Mouse (Mus musculus) heart, adult 8-10 months (tissue): ENCODE data around the gene Gm3424. TPM values are rescaled to one million over a fixed set of nuclear protein-coding genes. Genes with fewer than 3 reads are reported as not detected.
"Not testable (repeated sequence)": the region's sequence is repeated elsewhere in the genome, so short reads cannot be mapped to it uniquely, and the experiment has no call there.

Experiments
- DNase-seq: peaks from one replicate; pipeline ENCODE4 v3.0.0; 2022; ENCODE audit warnings: low spot score
- total RNA-seq, 4 experiments: library from RNA; stranded (reverse); gene quantifications; 2 replicates each; pipeline ENCODE4 v1.2.4; 2022

The Gm3424 gene
- not detected for total RNA-seq

- not testable (repeated sequence) for DNase-seq
Observed at GRCm38 (mm10) chr14:5830229-5830628, at the start of gene Gm3424. Gene Gm3424, minus strand, starts transcription at chr14:5830329.

DNA sequence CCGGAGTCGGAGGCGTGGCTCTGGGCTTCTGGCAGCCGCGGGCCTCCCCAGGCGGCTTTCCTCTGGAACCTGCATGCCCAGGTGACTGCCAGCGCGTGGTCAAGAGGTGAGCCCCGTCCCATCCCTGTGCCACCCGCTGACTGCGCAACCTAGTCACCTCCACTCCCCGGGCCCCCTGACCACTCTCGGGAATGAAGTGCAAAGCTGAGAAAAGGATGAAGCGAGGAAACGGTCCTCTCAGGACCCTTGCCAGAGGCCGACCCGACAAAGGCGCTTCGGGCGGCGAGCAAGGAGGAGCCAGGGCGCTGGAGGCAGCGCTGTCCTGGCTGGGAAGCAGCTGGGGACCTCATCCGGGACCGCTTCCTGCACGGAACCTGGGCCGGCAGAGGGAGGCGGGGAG lies 49.7 kb upstream of the Gm3424 start:
- not testable (repeated sequence) for DNase-seq

GRCm38 (mm10) chr14:5879136-5879535 lies 49.0 kb upstream of the Gm3424 start:
- not testable (repeated sequence) for DNase-seq

- DNase-seq, result not testable (repeated sequence)
Observed at GRCm38 (mm10) chr14:5855911-5856310, 25.8 kb upstream of the Gm3424 start.

GRCm38 (mm10) chr14:5812699-5813356 lies 17.3 kb downstream of the Gm3424 start:
- DNase-seq, result not testable (repeated sequence)

DNA sequence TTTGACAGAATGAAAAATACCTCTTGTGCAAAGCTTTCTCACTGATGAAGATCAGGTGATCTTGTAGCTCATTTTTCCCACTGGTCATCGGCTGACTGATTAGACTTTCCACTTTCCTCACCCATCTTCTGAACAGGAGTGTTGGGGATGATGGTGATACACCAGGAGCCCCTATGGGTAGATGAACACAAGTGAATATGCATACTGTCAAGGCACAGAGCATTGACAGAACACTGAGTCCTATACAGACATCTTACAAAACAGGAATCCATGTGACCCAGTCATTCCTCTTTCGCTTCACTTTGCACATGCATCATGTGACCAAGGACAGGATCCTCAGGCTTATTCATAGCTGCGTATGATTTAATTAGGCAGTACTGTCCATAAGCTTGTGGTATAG lies 22.2 kb downstream of the Gm3424 start, which contains the start of gene Gm3383:
Gene Gm3383, minus strand, starts transcription at position 101 of the 400 bp plus-strand sequence.
- DNase-seq, result not testable (repeated sequence)

Other genes starting within 250 kb of the Gm3424 start
- gene Gm8265, start 197.3 kb downstream of the Gm3424 start, total RNA-seq, result not detected
- not detected for gene Gm9603, start 142.9 kb downstream of the Gm3424 start, total RNA-seq
- under 1 TPM in 1 of 4 experiments, not detected in 3; 0.54 TPM for gene Gm3373, start 88.8 kb downstream of the Gm3424 start, total RNA-seq
- under 1 TPM in 3 of 4 experiments, not detected in 1; 0.30 to 0.63 (median 0.37) TPM for gene Gm3383, start 22.3 kb downstream of the Gm3424 start, total RNA-seq
- under 1 TPM in 1 of 4 experiments, not detected in 3; 0.25 TPM for gene Gm8237, start 50.1 kb upstream of the Gm3424 start, total RNA-seq
- gene Gm3248, start 131.4 kb upstream of the Gm3424 start, total RNA-seq, result under 1 TPM in 1 of 4 experiments, not detected in 3; 0.28 TPM
- gene Gm3453, start 148.8 kb upstream of the Gm3424 start, total RNA-seq, result not detected
- gene Gm6337, start 227.9 kb upstream of the Gm3424 start, total RNA-seq, result not detected